Mouse (Mus musculus): ENCODE data around the gene Rad23a. TPM values are rescaled to one million over a fixed set of nuclear protein-coding genes. Genes with fewer than 3 reads are reported as not detected.

Gene Rad23a
- total RNA-seq, 1 experiment = 76.7 TPM

- Histone ChIP-seq H3K9me3 (ENCODE audit: control insufficient read depth, insufficient read depth, low read depth, low read length) (no peaks in the 10 kb centered on the region), H3K4me3 (ENCODE audit: insufficient read depth in 1 of 2, low read depth in 1 of 2, low read length in 2 of 2, poor library complexity in 1 of 2, severe bottlenecking in 1 of 2) (no peak overlapping the region), H3K27ac (ENCODE audit: insufficient read depth, low read depth, low read length, poor library complexity, severe bottlenecking) (no peak overlapping the region), H3K9ac (ENCODE audit: insufficient read depth, low read depth, low read length, poor library complexity, severe bottlenecking) (no peak overlapping the region), H3K36me3 (ENCODE audit: control insufficient read depth, insufficient read depth, low read length, poor library complexity, severe bottlenecking) (no peaks in the 10 kb centered on the region), H3K4me1 (ENCODE audit: control insufficient read depth in 2 of 2, insufficient read depth in 2 of 2, low read length in 2 of 2, poor library complexity in 1 of 2) (no peaks in the 10 kb centered on the region)
- no peak for TF ChIP-seq ZC3H11A (IDR thresholded peaks at IDR 0.05; ENCODE audit: borderline replicate concordance, low read depth, low read length)
- no peak for TF ChIP-seq ZNF384 (IDR thresholded peaks at IDR 0.05; ENCODE audit: low read depth, low read length)
- TF ChIP-seq HCFC1 (IDR thresholded peaks at IDR 0.05; ENCODE audit: borderline replicate concordance, insufficient read depth, low read length) = no peak
- TF ChIP-seq MAFK (IDR thresholded peaks at IDR 0.05; ENCODE audit: insufficient read depth, low read depth, low read length) = no peak
- no peak for TF ChIP-seq CHD2 (IDR thresholded peaks at IDR 0.05; ENCODE audit: low read depth, low read length)
- in situ Hi-C loops (cut with MboI; ENCODE audit: low sequenced_read_pairs in 2 of 2, unreplicated experiment in 2 of 2) = no loop called here
- no peak for DNase-seq (ENCODE audit: low read depth, low spot score)
These were observed 46.5 kb downstream of the Rad23a start for GRCm38 (mm10) chr8:84793791-84794485.

- in situ Hi-C loops (cut with MboI; ENCODE audit: low sequenced_read_pairs in 2 of 2, unreplicated experiment in 2 of 2) = no loop called here
- Histone ChIP-seq H3K36me3 (ENCODE audit: control insufficient read depth, insufficient read depth, low read length, poor library complexity, severe bottlenecking) (no peaks in the 10 kb centered on the region), H3K4me3 (ENCODE audit: insufficient read depth in 1 of 2, low read depth in 1 of 2, low read length in 2 of 2, poor library complexity in 1 of 2, severe bottlenecking in 1 of 2) (no peak overlapping the region), H3K9me3 (ENCODE audit: control insufficient read depth, insufficient read depth, low read depth, low read length) (no peaks in the 10 kb centered on the region), H3K4me1 (ENCODE audit: control insufficient read depth in 2 of 2, insufficient read depth in 2 of 2, low read length in 2 of 2, poor library complexity in 1 of 2) (no peaks in the 10 kb centered on the region), H3K27ac (ENCODE audit: insufficient read depth, low read depth, low read length, poor library complexity, severe bottlenecking) (no peak overlapping the region), H3K9ac (ENCODE audit: insufficient read depth, low read depth, low read length, poor library complexity, severe bottlenecking) (no peak overlapping the region)
- TF ChIP-seq MAFK (IDR thresholded peaks at IDR 0.05; ENCODE audit: insufficient read depth, low read depth, low read length) (no peak), ZC3H11A (IDR thresholded peaks at IDR 0.05; ENCODE audit: borderline replicate concordance, low read depth, low read length) (no peak), CHD2 (IDR thresholded peaks at IDR 0.05; ENCODE audit: low read depth, low read length) (no peak), ZNF384 (IDR thresholded peaks at IDR 0.05; ENCODE audit: low read depth, low read length) (no peak), HCFC1 (IDR thresholded peaks at IDR 0.05; ENCODE audit: borderline replicate concordance, insufficient read depth, low read length) (no peak)
- DNase-seq (ENCODE audit: low read depth, low spot score) = no peak
These were observed 47.3 kb downstream of the Rad23a start for GRCm38 (mm10) chr8:84793134-84793533.

- no peaks in the 10 kb centered on the region for H3K4me1 ChIP-seq (ENCODE audit: control insufficient read depth in 2 of 2, insufficient read depth in 2 of 2, low read length in 2 of 2, poor library complexity in 1 of 2)
- in situ Hi-C loops (cut with MboI; ENCODE audit: low sequenced_read_pairs in 2 of 2, unreplicated experiment in 2 of 2) = no loop called here
- no peaks in the 10 kb centered on the region for H3K36me3 ChIP-seq (ENCODE audit: control insufficient read depth, insufficient read depth, low read length, poor library complexity, severe bottlenecking)
- no peak for DNase-seq (ENCODE audit: low read depth, low spot score)
- H3K4me3 ChIP-seq (ENCODE audit: insufficient read depth in 1 of 2, low read depth in 1 of 2, low read length in 2 of 2, poor library complexity in 1 of 2, severe bottlenecking in 1 of 2) = no peak overlapping the region
- H3K9ac ChIP-seq (ENCODE audit: insufficient read depth, low read depth, low read length, poor library complexity, severe bottlenecking) = no peak overlapping the region
- no peak overlapping the region for H3K27ac ChIP-seq (ENCODE audit: insufficient read depth, low read depth, low read length, poor library complexity, severe bottlenecking)
- no peaks in the 10 kb centered on the region for H3K9me3 ChIP-seq (ENCODE audit: control insufficient read depth, insufficient read depth, low read depth, low read length)
- TF ChIP-seq CHD2 (IDR thresholded peaks at IDR 0.05; ENCODE audit: low read depth, low read length) (no peak), HCFC1 (IDR thresholded peaks at IDR 0.05; ENCODE audit: borderline replicate concordance, insufficient read depth, low read length) (no peak), ZC3H11A (IDR thresholded peaks at IDR 0.05; ENCODE audit: borderline replicate concordance, low read depth, low read length) (no peak), MAFK (IDR thresholded peaks at IDR 0.05; ENCODE audit: insufficient read depth, low read depth, low read length) (no peak), ZNF384 (IDR thresholded peaks at IDR 0.05; ENCODE audit: low read depth, low read length) (no peak)
These were observed 48.0 kb downstream of the Rad23a start for GRCm38 (mm10) chr8:84792429-84792947.

GRCm38 (mm10) chr8:84790537-84790936 lies 49.9 kb downstream of the Rad23a start:
- peaks cover 0 to 3% of the 10 kb centered on the region in 2 experiments; a peak in 1 of 4 replicates for H3K4me1 ChIP-seq (ENCODE audit: control insufficient read depth in 2 of 2, insufficient read depth in 2 of 2, low read length in 2 of 2, poor library complexity in 1 of 2)
- TF ChIP-seq ZC3H11A (IDR thresholded peaks at IDR 0.05; ENCODE audit: borderline replicate concordance, low read depth, low read length) (no peak), HCFC1 (IDR thresholded peaks at IDR 0.05; ENCODE audit: borderline replicate concordance, insufficient read depth, low read length) (no peak), CHD2 (IDR thresholded peaks at IDR 0.05; ENCODE audit: low read depth, low read length) (no peak), ZNF384 (IDR thresholded peaks at IDR 0.05; ENCODE audit: low read depth, low read length) (no peak), MAFK (IDR thresholded peaks at IDR 0.05; ENCODE audit: insufficient read depth, low read depth, low read length) (no peak)

More at GRCm38 (mm10) chr8:84790537-84790936, 49.9 kb downstream of the Rad23a start:
- H3K4me3 ChIP-seq (ENCODE audit: insufficient read depth in 1 of 2, low read depth in 1 of 2, low read length in 2 of 2, poor library complexity in 1 of 2, severe bottlenecking in 1 of 2) = no peak overlapping the region
- no peak for DNase-seq (ENCODE audit: low read depth, low spot score)
- H3K9ac ChIP-seq (ENCODE audit: insufficient read depth, low read depth, low read length, poor library complexity, severe bottlenecking) = no peak overlapping the region
- H3K9me3 ChIP-seq (ENCODE audit: control insufficient read depth, insufficient read depth, low read depth, low read length) = no peaks in the 10 kb centered on the region
- no peak overlapping the region for H3K27ac ChIP-seq (ENCODE audit: insufficient read depth, low read depth, low read length, poor library complexity, severe bottlenecking)
- in situ Hi-C loops (cut with MboI; ENCODE audit: low sequenced_read_pairs in 2 of 2, unreplicated experiment in 2 of 2) = no loop called here
- H3K36me3 ChIP-seq (ENCODE audit: control insufficient read depth, insufficient read depth, low read length, poor library complexity, severe bottlenecking) = no peaks in the 10 kb centered on the region

Data from ES-E14 (cell line).